Mouse (Mus musculus): ENCODE measurements around the gene Hoxb7.

DNA sequence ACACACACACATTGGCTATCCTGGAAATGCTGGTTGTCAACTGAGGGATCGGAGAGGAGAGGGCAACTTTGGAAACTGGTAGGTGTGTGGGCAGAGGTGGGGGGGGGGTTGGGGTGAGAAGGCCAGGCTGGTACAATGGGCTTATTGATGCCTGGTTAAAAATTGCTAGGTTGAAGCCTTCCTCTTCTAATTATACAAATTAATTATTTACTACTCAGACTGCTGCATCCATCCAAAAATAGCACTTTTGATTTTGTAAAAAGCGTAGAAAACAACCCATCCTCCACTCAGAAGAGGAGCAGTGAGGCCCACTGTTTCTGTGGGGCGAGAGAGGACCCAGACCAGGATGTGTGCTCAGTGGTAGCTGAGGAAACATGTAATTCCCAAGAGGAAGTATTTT, 48.6 kb downstream of the Hoxb7 start:
- no peak for TF ChIP-seq EP300 (IDR thresholded peaks at IDR 0.05; ENCODE audit: low read depth)
- no peak for TF ChIP-seq CTCF (IDR thresholded peaks at IDR 0.05; ENCODE audit: low read depth)
